Mouse (Mus musculus): Measurements from ENCODE around the gene Akr1c13.

The Akr1c13 gene

GRCm38 (mm10) chr13:4244861-4245559 lies 54.1 kb downstream of the Akr1c13 start:
- DNase-seq (ENCODE audit: low read depth, low spot score) = peak; percentile 90

DNA sequence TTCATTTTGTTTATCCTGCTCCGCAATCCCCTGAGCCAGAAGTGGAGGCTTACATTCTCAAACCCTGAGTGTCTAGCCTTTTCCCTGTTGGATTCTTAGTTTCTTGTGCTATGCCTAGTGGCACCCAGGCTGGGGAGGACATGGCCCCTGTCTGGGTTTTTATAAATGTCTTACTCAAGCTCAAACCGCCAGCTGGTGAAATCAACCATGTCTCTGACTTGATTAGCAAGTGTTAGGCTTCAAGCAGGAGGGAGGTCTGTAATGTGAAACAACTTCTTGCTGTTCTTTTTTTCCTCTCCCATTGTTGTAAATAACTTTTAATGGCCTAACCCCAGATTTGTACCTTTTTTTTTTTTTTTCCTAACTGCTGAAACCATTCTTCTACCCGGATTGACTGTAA lies 58.4 kb downstream of the Akr1c13 start:
- peak; percentile 54 for DNase-seq (ENCODE audit: low read depth, low spot score)

Data from R1 (cell line).